Mouse (Mus musculus): ENCODE measurements around the gene Fanci.

The Fanci gene

GRCm38 (mm10) chr7:79465461-79466044, 73.8 kb downstream of the Fanci start:
- peak; percentile 54 for DNase-seq

GRCm38 (mm10) chr7:79466053-79466901, 74.5 kb downstream of the Fanci start, which contains the start of gene Polg:
TSS of gene Polg (minus strand) at chr7:79466362.
- DNase-seq: peak; percentile 99

- no peak for DNase-seq
These were observed 76.2 kb downstream of the Fanci start for GRCm38 (mm10) chr7:79467951-79468350.

GRCm38 (mm10) chr7:79468994-79469393, 77.3 kb downstream of the Fanci start:
- DNase-seq: no peak

GRCm38 (mm10) chr7:79469766-79470165, 78.0 kb downstream of the Fanci start:
- no peak for DNase-seq

GRCm38 (mm10) chr7:79470718-79471117, 79.0 kb downstream of the Fanci start:
- DNase-seq: no peak

GRCm38 (mm10) chr7:79471436-79471835, 79.7 kb downstream of the Fanci start:
- DNase-seq: no peak

GRCm38 (mm10) chr7:79472792-79473191, 81.1 kb downstream of the Fanci start:
- no peak for DNase-seq

- no peak for DNase-seq
These were observed 81.9 kb downstream of the Fanci start for GRCm38 (mm10) chr7:79473496-79474194.

GRCm38 (mm10) chr7:79474831-79475399, 83.2 kb downstream of the Fanci start:
- no peak for DNase-seq

- DNase-seq: peak; percentile 95
These were observed 94.8 kb downstream of the Fanci start for GRCm38 (mm10) chr7:79486528-79486927.

GRCm38 (mm10) chr7:79493915-79494314, 102.2 kb downstream of the Fanci start:
- DNase-seq: peak; percentile 74

- peak; percentile 92 for DNase-seq
These were observed 104.5 kb downstream of the Fanci start for GRCm38 (mm10) chr7:79495988-79496815.

GRCm38 (mm10) chr7:79496816-79497328, 105.1 kb downstream of the Fanci start:
- DNase-seq: no peak

GRCm38 (mm10) chr7:79497701-79498115, 106.0 kb downstream of the Fanci start:
- peak; percentile 57 for DNase-seq

GRCm38 (mm10) chr7:79498356-79498755, 106.6 kb downstream of the Fanci start:
- no peak for DNase-seq

GRCm38 (mm10) chr7:79498965-79499595, 107.4 kb downstream of the Fanci start:
- peak; percentile 39 for DNase-seq
